Mouse (Mus musculus) hindbrain, embryonic 11.5 days (tissue): ENCODE results near the gene Txnrd1. TPM values are rescaled to one million over a fixed set of nuclear protein-coding genes. Genes with fewer than 3 reads are reported as not detected.
A peak's percentile ranks its signal among the peaks of the same experiment; 100 is the strongest.

Source experiments
- ATAC-seq: fragments of 200-750 bp; cut with Nextera tagmentation; 2 replicates; pipeline ENCODE4 v1.8.0; 2017; ENCODE audit warnings: mild to moderate bottlenecking, moderate TSS enrichment, moderate library complexity; ENCODE audit not compliant: low FRiP score
- DNase-seq: peaks from one replicate; pipeline ENCODE4 v3.0.0-alpha.2; 2015; ENCODE audit warnings: low spot score
- H3K27ac ChIP-seq: fragments of 300-500 bp; sonication (generic); 2 replicates; pipeline ENCODE4 v1.5.1; 2014; ENCODE audit warnings: mild to moderate bottlenecking, low read depth, low read length
- H3K27me3 ChIP-seq: fragments of 300-500 bp; sonication (generic); 2 replicates; pipeline ENCODE4 v1.6.1; 2014; ENCODE audit warnings: mild to moderate bottlenecking, low read length, moderate library complexity, mixed read lengths; ENCODE audit not compliant: control insufficient read depth, insufficient read depth
- H3K36me3 ChIP-seq: fragments of 300-500 bp; sonication (generic); 2 replicates; pipeline ENCODE4 v1.6.1; 2014; ENCODE audit warnings: mild to moderate bottlenecking, low read length, moderate library complexity, mixed read lengths; ENCODE audit not compliant: control insufficient read depth, insufficient read depth
- H3K4me1 ChIP-seq: fragments of 300-500 bp; sonication (generic); replicated peaks from 2 replicates; pipeline ENCODE4 v1.6.1; 2014; ENCODE audit warnings: low read length, mixed read lengths; ENCODE audit not compliant: control insufficient read depth, insufficient read depth
- H3K4me2 ChIP-seq: fragments of 300-500 bp; sonication (generic); replicated peaks from 2 replicates; pipeline ENCODE4 v1.6.1; 2014; ENCODE audit warnings: mild to moderate bottlenecking, low read depth, low read length
- H3K4me3 ChIP-seq: fragments of 300-500 bp; sonication (generic); 2 replicates; pipeline ENCODE4 v1.5.1; 2014; ENCODE audit warnings: low read depth, low read length
- H3K9ac ChIP-seq: fragments of 300-500 bp; sonication (generic); 2 replicates; pipeline ENCODE4 v1.6.1; 2014; ENCODE audit warnings: low read depth, low read length
- H3K9me3 ChIP-seq: fragments of 300-500 bp; sonication (generic); 2 replicates; pipeline ENCODE4 v1.6.1; 2016; ENCODE audit warnings: low read length; ENCODE audit not compliant: control insufficient read depth
- WGBS: fragments of 180-500 bp; shearing (Covaris S2); extraction: QIAGEN DNeasy Blood & Tissue Kit; methylation state at CpG from one replicate; pipeline ENCODE4 v1.1.7; 2014; 5-methylcytosine and 5-hydroxymethylcytosine counted together
- polyA plus RNA-seq: library from polyadenylated mRNA; unstranded; fragments of >200 nt; fragmentation: Nextera tagmentation; extraction: Ambion mirVana; gene quantifications from 2 replicates; pipeline ENCODE4 v1.2.1, GENCODE M21; 2014

The Txnrd1 gene
- polyA plus RNA-seq, 1 experiment from 2014 or later = 170 TPM

DNA sequence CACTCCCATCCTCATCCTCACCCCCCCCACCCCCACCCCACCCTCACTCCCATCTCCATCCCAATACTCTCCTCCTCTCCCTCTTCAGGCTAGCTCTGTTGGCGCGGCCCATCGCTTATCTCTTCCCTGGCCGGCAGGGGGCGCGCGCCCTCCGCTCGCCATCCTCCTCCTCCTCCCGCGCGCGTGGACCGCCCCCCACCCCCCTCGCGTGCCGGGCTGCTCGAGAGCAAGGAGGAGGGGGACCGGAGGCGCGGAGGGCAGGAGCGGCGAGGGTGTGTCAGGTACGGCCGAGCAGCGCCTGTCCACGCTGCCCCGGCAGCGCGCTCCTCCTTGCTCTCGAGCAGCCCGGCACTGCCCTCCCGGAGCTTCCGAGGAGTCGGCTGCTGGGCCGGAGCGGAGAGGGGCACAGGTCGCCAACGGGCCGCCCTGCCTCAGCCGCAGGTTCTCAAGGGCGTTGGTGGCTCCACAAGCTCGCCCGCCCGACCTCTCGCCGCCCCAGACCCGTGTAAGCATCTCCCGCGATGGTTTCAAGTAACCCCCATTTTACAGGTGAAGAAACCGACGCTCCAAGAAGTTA, 21.8 kb upstream of the Txnrd1 start:
- WGBS = 6% methylated on average over 27 of the region's 52 CpGs
- ATAC-seq (peak; percentile 82), DNase-seq (peak; percentile 91)
- peak overlapping the region; percentile 82 for H3K4me2 ChIP-seq
- H3K4me3 ChIP-seq = peak overlapping the region; percentile 58
- H3K27me3 ChIP-seq = no peaks in the 10 kb centered on the region
- H3K27ac ChIP-seq = no peak overlapping the region
- H3K36me3 ChIP-seq = no peaks in the 10 kb centered on the region
- H3K4me1 ChIP-seq = no peaks in the 10 kb centered on the region
- H3K9me3 ChIP-seq = no peaks in the 10 kb centered on the region
- peak overlapping the region; percentile 7; the same call in 1 of the 2 replicates for H3K9ac ChIP-seq

DNA sequence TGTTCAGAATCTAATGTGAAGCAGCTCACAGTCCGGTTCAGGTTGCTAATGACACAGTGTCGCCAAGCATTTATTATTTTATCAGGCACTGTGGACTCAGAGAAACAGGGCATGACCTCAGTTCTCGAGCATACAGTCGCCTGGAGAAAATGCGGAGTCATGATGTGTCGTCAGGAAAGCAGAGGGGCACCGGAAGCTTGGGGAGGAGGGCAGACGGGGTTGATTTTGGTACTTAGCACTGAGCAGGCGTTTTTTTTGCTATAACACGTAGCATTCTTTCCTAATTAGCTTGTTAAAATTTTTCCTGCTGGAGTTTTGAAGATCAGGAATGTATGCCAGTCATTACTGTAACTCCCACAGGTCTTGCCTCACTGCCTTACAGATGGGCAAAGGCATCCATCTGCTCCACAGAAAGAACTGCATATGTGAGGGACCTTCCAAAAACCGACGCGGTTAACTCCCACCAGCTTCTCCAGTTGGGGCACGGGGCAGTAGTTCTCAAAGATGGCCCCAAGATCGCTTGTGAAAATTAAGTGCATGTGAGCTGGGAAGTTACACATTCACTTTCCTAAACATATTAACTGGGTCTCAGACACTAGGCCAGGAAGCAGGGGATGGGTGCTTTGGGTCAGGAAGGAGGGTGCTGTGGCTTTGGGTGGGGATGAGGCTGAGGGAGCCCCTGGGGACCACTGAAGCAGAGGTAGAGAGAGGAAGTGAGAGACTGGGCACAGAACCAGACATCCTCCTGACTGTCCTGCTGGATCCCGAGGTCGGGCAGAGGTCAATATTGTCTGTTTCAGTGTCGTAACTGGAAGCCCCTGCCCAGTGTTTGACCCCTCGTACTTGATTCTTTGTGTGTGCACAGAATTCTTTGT, 19.4 kb upstream of the Txnrd1 start:
- H3K27me3 ChIP-seq = no peaks in the 10 kb centered on the region
- no peaks in the 10 kb centered on the region for H3K36me3 ChIP-seq
- H3K27ac ChIP-seq = no peak overlapping the region
- H3K4me3 ChIP-seq = no peak overlapping the region
- WGBS = 56% methylated on average over 19 of the region's 19 CpGs
- DNase-seq = no peak
- H3K9ac ChIP-seq = no peak overlapping the region
- no peak for ATAC-seq
- no peak overlapping the region for H3K4me2 ChIP-seq
- no peaks in the 10 kb centered on the region for H3K9me3 ChIP-seq
- no peaks in the 10 kb centered on the region for H3K4me1 ChIP-seq

DNA sequence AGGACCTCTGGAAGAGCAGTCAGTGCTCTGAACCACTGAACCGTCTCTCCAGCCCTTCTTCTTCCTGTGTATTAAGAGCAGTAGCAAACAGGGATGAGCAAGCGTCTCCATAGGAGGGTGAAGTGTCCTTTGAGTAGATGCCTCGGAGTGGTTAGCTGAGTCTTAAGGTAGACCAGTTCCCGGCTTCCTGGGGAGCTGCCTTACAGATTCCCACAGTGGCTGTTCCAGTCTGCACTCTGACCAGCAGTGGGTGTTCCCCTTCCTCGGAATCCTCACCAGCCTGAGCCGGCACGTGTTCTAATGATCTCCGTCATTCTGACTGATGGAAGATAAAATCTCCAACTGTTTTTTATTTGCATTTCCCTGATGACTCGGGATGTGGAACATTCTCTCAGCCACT, 17.3 kb upstream of the Txnrd1 start:
- H3K27me3 ChIP-seq = no peaks in the 10 kb centered on the region
- ATAC-seq = no peak
- no peaks in the 10 kb centered on the region for H3K9me3 ChIP-seq
- no peak overlapping the region for H3K27ac ChIP-seq
- 84% methylated on average over 9 of the region's 9 CpGs for WGBS
- no peaks in the 10 kb centered on the region for H3K4me1 ChIP-seq
- no peaks in the 10 kb centered on the region for H3K36me3 ChIP-seq
- H3K4me3 ChIP-seq = no peak overlapping the region
- H3K9ac ChIP-seq = no peak overlapping the region
- H3K4me2 ChIP-seq = no peak overlapping the region
- DNase-seq = no peak

DNA sequence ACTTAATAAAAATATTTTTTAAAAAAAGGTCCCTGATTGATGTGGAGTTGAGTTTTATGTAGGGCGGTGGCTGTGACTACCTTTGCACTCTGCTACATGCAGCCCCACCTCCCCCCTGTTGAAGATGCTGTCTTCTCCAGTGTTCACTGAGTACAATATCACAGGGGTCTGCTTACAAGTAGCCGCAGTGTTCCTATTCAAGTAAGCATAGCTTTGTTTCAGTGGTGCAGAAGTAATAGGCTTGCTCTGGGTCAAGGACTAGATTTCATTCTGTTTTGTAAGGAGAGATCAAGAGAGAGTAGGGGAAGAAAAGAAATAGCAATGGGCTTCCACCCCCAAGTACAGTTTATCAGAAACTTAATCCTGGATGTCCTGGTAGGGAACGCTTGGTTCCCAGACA, 16.2 kb upstream of the Txnrd1 start:
- H3K9me3 ChIP-seq = no peaks in the 10 kb centered on the region
- H3K4me1 ChIP-seq = no peaks in the 10 kb centered on the region
- no peak overlapping the region for H3K4me2 ChIP-seq
- no peak overlapping the region for H3K27ac ChIP-seq
- ATAC-seq (no peak), DNase-seq (no peak)
- 58% methylated on average over 3 of the region's 3 CpGs for WGBS
- H3K36me3 ChIP-seq = no peaks in the 10 kb centered on the region
- H3K9ac ChIP-seq = no peak overlapping the region
- H3K4me3 ChIP-seq = no peak overlapping the region
- H3K27me3 ChIP-seq = no peaks in the 10 kb centered on the region

DNA sequence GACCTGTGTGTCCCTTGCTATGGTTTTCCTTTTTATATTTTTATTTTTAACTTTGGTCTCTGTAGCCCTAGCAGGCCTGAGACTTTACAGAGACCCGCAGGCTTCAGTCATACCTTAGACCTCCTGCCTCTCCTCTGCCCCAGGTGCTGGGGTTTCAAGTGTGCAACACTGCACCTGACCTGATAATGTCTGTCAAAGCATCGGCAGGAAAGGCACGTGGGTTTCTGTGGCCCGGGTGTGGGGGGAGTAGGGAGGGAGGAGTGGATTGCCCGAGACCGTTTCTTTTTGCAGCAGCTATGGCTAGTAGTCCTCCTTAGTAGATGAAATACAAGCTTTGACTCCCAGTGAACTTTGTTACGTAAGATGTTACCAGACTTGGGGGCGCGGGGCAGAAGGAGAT, 15.8 kb upstream of the Txnrd1 start:
- whole genome bisulfite sequencing = 71% methylated on average over 9 of the region's 9 CpGs
- Histone ChIP-seq H3K4me2 (no peak overlapping the region), H3K9ac (no peak overlapping the region), H3K4me3 (no peak overlapping the region), H3K9me3 (no peaks in the 10 kb centered on the region), H3K4me1 (no peaks in the 10 kb centered on the region), H3K36me3 (no peaks in the 10 kb centered on the region), H3K27ac (no peak overlapping the region), H3K27me3 (no peaks in the 10 kb centered on the region)
- DNase-seq (no peak), ATAC-seq (no peak)

DNA sequence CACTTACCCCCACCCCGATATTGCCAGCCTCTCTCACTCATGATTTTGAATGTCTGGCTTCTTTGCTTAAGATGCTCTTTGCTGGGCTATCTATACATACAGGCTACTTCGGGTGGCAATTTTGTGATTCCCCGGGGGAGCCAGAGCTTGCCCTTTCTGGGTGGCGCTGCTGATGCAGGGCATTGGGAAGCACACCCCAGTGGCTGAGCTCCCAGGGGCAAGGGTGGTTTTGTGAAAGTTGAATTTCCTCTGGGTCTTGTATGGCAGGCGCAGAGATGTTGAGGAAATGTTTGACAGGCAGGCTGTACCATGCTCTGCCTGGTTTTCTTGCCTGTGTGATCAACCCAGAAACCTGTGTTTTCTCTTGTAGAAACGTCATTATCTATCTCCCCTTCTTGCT, 15.1 kb upstream of the Txnrd1 start:
- WGBS = 85% methylated on average over 6 of the region's 6 CpGs
- no peak for ATAC-seq

DNA sequence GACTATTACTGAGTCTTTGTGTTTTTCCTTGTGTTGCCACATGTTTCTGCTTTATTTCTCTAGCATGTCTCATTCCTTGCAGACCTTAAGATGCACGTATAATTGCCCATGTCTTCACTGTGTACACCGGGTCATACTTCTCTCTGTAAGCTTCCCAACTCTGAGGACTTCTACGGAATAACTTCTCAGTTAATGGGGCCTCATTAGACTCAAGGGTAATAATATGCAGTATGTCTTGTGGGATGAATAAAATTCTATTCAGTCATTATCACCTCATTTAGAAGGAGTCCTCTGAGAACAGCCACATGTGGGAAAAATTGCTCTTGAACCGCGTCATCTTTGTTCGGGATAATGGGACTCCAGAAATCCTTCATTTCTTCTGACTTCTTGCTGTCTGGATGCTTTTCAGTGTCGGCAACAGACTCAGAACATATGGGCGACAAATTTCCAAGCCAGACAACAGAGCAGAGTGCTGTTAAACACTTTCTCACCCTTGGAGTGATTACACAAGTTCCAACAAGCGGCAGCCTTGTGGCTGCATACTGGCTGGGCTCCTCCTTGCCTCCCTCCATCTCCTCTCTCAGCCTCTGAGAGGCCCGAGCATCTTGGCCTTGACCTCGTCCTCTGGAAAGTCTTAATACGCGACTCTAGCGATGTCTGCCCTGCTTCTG, 10.5 kb upstream of the Txnrd1 start:
- no peaks in the 10 kb centered on the region for H3K27me3 ChIP-seq
- H3K36me3 ChIP-seq = no peaks in the 10 kb centered on the region
- H3K9me3 ChIP-seq = no peaks in the 10 kb centered on the region
- ATAC-seq = no peak
- H3K4me1 ChIP-seq = no peaks in the 10 kb centered on the region
- 79% methylated on average over 14 of the region's 14 CpGs for WGBS
- no peak overlapping the region for H3K4me3 ChIP-seq
- no peak for DNase-seq
- no peak overlapping the region for H3K9ac ChIP-seq
- no peak overlapping the region for H3K4me2 ChIP-seq
- no peak overlapping the region for H3K27ac ChIP-seq

More for the DNA sequence above, 15.1 kb upstream of the Txnrd1 start:
- Histone ChIP-seq H3K9me3 (no peaks in the 10 kb centered on the region), H3K27me3 (no peaks in the 10 kb centered on the region), H3K4me1 (no peaks in the 10 kb centered on the region), H3K9ac (no peak overlapping the region), H3K27ac (no peak overlapping the region), H3K4me3 (no peak overlapping the region), H3K36me3 (no peaks in the 10 kb centered on the region), H3K4me2 (no peak overlapping the region)
- DNase-seq = no peak

DNA sequence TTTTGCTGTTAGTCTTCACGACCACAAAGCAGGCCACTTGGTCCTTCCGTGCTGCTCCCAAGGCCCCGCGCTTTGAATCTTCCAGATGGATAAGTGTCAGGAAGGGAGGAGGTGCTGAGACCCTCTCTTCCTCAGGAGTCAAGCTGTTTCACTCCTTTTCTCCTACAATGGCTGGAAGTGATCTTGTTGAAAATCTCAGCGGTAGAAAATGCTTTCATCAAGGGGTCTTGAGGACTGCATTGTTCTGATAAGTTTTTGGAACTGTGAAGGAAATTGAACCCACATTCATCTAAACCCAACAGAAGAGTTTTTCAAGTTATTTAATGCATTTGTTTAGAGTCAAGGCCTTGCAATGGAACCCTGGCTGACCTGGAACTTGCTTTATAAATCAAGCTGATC, 10.0 kb upstream of the Txnrd1 start:
- DNase-seq (no peak), ATAC-seq (no peak)
- Histone ChIP-seq H3K4me1 (no peaks in the 10 kb centered on the region), H3K9me3 (no peaks in the 10 kb centered on the region), H3K9ac (no peak overlapping the region), H3K4me3 (no peak overlapping the region), H3K27me3 (no peaks in the 10 kb centered on the region), H3K27ac (no peak overlapping the region), H3K4me2 (no peak overlapping the region), H3K36me3 (no peaks in the 10 kb centered on the region)
- 71% methylated on average over 5 of the region's 5 CpGs for WGBS
